Mouse (Mus musculus) mouse trophoblast stem cell (cell line): Measurements from ENCODE around the gene LTO1.

Experiments used
- in situ Hi-C, 2 experiments: fragments of 300-500 bp; cut with MseI, MboI; formaldehyde crosslinking; loops; 2 replicates in 1 of 2; 3 replicates in 1 of 2; pipeline ENCODE4 v1.15.1; 2025

The LTO1 gene

DNA sequence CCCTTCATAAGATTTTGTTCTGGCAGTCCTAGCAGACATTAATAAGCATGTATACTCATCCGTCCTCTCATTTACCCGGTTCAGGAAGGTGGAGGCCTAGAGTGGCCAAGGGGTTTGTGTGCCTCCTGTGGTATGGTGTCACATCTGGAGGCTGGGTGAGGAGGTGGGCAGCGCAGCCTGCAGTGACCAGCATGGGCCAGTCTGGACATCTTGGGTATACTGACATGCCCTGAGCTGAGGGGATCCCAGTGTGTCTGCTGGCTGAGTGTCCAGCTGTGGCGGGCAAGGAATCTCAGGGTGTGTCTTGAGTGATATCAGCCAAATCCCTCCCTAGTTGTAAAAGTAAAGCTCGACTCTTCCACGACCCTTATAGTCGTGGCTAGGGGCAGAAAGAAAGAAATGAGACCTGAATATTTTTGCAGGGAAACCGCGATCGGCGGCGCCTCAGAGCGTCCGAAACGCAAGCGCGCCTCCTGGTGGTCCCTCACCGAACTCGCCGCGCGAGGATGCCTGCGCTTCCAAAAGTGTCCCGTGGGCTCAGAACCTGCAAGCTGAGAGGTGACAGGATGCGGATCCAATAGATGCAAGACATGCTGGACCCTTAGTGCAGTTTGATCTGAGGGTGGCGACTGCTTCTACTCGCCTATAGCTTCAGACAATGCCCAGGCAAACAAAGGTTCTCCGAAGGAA, 8.0 kb upstream of the LTO1 start:
- in situ Hi-C loops, result no loop called here

DNA sequence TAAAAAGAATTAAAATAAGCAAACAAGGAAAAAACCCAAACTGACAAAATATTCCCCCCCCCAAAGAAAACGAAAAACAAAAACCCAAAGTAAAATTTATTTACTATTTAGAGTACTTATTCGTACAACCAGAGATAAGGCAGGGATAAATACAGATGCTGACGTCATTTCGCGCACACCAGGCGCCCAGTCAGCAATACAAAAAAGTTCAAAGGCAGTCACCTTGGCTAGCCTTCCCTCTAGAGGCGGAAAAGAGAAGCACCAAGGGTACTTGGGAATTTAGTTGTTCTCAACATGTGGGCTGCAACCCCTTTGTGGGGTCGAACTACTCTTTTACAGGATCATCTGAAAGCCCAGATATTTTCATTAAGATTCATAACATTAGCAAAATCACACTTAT, 7.1 kb upstream of the LTO1 start:
- in situ Hi-C loops, result no loop called here

DNA sequence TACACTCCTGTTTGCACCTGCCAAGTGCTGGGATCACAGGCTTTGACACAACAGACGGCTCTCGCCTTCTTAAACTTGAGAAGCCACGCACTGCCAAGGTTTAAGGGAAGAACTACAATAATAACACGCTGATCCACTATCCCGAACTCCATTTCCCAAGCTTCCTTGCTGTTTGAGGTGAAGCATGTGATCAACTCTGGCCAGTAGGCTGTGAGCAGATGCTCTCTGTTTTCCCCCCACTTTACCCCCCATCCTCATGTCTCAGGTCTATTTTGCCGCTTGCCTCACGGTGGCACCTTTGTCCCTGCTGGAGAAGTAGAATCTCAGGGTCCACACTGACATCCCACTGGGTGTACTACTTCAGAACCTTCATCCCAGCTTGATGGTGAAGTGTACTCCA, 6.2 kb upstream of the LTO1 start:
- in situ Hi-C loops, result no loop called here

DNA sequence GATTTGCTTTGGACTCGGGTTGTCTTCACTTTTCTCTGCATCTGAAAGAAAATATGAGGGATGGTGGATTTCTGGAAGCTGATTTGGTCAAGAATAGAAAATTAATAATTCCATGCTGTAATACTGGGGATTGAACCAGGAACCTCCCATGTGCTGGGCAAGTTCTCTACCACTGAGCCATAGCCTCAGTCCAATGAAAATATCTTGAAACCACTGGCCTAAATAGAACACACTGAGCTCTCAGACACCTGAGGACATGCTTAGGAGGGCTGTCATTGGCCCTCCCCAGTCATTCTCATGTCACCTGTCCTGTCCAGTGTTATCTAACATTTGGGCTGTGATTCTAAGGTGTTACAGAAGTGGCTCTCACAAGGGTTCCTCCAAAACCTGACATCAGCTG, 3.8 kb upstream of the LTO1 start:
- in situ Hi-C loops, result no loop called here

DNA sequence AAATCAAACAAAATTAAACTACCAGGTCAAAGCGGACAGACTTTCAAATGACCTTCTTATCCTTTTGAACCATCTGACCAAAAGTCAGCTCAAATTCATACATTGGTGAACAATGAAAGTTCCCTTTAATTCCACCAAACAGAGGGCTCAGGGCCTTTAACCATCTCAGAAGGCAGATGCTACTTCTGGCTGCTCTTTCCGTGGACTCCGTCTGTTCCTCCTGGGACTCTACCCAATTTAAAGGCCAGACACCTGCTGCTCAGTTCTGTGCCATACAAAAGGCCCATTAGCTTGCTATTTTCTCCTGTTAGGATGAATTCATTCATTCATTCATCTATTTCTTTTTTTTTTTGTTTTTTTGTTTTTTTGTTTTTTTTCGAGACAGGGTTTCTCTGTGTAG, 2.0 kb upstream of the LTO1 start:
- in situ Hi-C loops, result no loop called here

DNA sequence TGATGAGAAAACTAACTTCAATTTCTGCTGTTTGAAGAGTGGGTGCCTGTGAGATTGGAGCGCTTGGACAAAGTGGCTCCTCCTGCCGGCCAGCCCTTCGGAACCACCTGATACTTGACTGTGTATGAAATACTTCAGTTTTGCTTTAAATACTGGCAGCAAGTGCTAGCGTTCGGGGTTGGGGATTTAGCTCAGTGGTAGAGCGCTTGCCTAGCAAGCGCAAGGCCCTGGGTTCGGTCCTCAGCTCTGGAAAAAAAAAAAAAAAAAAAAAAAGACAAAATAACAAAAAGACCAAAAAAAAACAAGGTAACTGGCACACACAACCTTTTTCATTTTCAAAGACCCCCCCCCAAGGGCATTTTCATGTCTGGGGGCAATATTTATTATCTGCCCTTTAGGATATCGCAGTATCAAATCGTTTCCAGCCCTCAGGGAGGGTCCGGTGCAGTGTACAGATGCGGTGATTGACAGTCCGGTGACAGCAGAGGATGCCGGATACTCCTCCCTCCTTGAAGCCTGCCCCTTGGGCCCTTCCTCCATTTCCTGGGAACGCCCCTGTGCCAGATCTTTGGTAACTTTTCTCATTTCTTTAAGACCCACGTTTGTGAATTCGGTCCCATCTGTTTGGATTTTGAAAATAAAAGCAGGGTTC, 478 bp upstream of the LTO1 start:
- in situ Hi-C loops, result no loop called here

DNA sequence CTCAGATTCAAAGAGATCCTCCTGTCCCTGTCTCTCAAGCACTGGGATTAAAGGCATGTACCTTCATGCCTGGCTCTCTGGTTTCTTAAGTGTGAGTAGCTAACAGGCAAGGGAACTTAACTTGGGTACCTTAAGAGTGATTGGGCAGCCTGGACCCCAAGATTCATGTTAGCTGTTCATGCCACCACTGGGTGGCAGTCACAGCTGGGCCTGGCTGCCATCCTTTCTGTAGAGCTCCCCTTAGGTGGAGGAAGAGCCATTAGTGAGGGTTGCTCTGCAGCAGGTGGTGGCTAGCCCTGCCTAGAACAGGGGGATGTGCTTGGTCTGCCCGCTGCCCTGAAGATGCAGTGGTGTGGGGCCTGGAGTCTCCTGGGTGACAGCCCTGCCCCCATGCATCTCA, 3.9 kb downstream of the LTO1 start:
- in situ Hi-C loops, result no loop called here

DNA sequence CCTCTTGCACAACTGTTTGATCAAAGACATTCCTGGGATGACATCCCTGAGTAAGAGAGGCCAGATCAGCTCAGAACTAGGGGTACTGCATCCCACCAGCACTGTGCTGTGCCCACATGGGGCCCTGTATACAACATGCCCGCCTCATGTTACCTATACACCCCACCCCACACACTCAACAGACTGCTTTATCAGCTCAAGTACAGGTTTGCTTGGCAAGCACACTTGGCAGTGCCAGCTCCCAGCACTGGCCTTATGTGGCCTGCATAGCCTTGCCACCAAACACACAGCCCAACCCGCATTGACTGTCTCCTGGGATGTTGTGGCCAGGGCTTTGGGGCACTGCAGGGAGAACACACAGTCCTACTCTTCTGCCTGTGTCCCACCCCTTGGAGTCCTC, 12.7 kb downstream of the LTO1 start:
- in situ Hi-C loops, result no loop called here

DNA sequence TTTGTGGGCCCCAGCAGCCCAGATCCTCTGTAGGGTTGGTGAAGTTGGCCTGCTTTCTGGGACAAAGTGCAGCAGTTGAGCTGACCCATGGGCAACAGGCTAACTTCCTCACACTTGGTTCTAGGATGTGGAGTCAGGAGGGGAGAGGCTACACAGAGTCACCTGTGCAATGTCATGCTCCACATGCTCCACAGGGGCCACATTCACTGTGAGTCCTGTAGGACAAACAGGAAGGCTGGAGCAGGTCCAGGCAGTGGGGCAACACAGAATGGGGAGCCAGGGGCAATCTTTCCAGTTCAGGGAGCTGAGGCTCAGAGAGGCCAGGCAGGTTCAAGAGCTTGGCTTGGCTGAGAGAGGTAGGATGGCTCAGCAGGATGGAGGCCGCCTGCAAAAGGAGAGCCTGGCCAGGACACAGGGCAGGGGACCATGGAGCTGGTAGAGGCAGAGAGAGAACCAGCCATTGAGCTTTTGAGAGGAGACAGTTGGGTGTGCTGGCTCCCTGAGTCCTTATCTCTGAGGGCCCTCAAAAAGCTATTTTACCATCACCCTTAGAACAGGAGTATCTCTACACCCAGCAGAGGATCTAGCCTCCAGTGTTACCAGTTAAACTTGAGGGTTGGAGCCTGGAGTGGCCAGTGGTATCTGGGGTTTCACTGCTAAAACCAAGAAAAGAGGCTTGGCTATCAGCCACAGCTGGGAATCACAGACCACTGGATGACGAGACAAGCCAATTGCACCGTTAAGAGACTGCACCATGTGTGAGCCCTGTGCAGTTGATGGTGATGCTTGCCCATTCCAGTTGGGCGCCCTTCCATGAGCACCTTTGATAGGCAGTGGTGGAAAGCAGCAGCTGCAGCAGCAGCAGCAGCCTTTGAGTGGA, 13.3 kb downstream of the LTO1 start:
- in situ Hi-C loops, result no loop called here

DNA sequence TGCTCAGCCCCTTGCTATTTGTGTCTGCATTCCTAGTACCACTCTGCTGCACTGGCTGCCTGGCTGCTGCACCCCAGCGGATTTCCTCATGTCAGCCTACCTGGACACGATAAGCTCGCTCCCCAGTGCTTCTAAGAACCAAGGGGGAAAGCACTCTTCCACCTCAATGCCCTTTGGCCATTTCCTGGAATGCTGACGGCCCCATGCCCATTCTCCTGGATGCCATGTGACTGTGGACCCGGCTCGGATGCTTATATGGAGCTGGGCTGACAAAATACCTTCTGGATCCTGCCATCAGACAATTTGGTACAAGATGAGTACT, 13.9 kb downstream of the LTO1 start:
- in situ Hi-C loops, result no loop called here

DNA sequence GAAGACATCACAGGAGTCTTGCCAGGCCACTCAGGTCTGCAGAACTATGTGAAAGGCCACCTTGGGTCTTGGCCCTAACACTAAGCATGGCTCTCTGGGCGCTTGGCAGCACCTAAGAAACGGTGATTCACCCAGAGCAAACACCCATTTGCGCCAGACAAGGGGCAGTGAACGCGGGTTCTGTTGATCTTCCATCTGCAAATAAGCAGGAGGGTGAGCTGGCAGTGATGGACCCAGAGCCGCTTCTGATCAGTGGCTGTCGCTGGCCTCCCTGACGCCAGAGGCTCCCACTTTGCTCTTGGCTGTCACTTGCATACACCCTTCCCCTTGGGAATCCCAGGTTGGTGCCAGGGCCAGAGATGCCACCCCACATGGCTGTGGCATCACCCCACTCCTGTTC, 14.6 kb downstream of the LTO1 start:
- in situ Hi-C loops, result no loop called here

DNA sequence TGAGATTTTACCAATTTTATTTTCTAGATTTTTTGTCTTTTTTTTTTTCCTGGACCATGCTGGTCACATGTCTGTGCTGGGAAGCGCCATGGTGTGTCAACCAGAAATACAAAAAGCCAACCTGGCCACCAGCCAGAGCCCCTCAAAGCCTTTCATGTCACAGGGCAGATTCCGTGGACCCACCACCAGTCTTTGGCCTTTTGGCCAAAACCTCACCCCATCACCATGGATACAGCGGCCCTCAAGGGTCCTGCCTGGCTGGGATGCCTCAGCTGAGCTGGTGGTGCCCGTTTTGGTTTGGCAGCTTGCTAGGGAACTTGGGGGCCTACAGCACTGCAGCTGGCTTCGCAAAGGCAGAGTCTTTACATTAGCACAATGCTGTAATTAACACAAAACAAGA, 15.0 kb downstream of the LTO1 start:
- in situ Hi-C loops, result loop anchor here in 1 of 2 experiments (10.0 kb wide), 1 partner anchor 185 kb away; no protein-coding TSS in a partner anchor

DNA sequence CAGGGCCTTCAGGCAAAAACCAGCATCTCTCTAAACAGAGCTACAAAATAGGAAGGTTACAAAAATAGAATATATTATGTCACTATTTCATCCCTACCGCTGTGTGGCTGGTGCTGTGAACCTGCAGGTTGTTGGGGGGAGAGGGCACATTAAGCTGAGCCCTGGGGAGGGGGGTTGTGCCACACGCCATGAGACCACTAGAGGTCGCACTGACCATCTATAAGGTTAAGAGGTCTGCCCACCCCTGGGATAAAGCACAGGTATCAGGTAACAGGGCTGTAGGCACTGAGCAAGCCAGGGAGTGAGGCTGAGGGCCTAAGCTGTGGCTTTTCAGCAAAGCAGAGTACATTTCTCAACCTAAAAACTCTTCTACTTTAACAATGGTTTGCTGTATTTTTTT, 16.9 kb downstream of the LTO1 start:
- in situ Hi-C loops, result loop anchor here in 1 of 2 experiments (10.0 kb wide), 1 partner anchor 183 kb away; no protein-coding TSS in a partner anchor

DNA sequence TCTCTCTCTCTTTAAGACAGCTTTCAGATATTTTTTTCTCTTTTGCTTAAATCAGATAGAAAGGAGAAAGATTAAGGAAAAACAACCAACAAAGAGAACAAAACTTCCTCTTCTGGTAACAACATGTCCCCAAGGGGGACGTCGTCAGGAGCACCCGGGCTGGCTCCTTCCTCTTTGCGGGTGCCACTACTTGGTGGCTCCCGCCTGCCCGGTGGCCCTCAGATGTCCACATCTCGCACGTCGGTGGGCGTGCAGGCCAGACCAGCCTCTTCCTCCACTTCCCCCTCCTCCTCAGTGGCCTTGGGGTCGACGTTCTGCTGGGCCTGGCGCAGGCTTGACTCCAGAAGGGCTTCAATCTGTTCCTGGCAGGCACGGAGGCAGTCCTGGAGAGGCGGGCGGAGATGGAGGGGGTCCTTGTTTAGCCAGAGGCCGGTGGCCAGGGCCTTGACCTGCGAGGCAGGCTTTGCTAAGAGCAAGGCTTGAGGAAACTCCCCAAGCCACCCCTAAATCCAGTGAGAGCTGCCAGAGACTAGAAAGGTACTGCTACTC, 17.6 kb downstream of the LTO1 start:
- in situ Hi-C loops, result loop anchor here in 1 of 2 experiments (10.0 kb wide), 1 partner anchor 182 kb away; no protein-coding TSS in a partner anchor

DNA sequence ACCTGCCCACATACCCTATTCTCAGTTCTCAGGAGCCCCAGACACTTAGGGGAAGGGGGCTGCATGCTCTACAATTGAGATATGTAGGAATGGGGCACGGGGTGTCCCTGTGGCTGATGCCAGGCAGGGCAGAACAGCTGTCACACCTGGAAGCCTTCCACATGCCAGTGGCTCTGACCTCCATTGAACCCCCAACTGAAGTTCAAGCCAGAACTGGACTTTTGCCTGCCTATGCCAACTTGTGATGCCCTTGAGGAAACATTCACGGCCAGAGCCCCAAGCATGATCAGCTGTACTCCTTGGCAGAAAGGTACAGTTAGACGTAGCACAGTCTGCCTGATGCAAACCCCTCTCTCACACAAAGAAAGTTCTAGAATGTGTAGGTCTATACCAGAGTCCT, 18.4 kb downstream of the LTO1 start:
- in situ Hi-C loops, result loop anchor here in 1 of 2 experiments (10.0 kb wide), 1 partner anchor 181 kb away; no protein-coding TSS in a partner anchor

DNA sequence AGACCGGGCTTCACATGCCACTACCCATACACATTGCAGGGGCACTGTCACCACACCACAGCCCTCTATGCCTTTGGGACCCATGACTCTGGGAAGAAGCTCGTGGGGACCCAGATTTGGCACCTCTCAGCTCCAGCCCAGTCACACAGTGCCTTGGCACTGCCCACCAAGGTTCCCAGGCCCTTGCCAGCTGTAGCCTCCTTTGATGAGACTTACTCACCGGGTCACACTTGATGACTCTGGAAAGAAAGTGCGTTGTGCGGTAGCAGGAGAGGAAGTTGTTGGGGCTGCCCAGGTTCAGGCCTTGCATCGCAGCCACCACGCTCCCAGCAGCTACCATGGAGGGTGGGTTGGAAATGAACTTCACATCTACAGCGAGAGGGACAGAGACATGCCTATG, 18.9 kb downstream of the LTO1 start:
- in situ Hi-C loops, result loop anchor here in 1 of 2 experiments (10.0 kb wide), 1 partner anchor 181 kb away; no protein-coding TSS in a partner anchor

DNA sequence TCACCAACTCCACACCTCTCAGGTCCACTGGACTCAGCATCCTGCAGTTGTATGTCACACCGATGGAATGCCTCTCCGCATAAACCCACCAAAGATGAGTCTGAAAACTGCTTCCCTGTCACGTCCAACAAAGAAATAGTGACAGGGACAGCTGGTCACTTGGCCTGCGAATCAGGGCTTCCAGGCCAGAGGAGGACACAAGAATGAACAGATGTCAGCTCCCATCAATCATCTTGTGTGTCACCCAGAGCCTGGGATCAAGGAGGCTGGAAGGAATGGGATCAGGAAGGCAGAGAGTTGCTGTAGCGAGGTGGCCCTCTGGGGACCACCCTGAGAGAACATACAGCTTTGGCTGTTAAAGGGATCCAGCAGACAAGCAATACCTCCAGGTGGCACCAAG, 20.0 kb downstream of the LTO1 start:
- in situ Hi-C loops, result loop anchor here (5.0 to 10.0 kb wide), 2 partner anchors 180 to 307 kb away; no protein-coding TSS in a partner anchor

DNA sequence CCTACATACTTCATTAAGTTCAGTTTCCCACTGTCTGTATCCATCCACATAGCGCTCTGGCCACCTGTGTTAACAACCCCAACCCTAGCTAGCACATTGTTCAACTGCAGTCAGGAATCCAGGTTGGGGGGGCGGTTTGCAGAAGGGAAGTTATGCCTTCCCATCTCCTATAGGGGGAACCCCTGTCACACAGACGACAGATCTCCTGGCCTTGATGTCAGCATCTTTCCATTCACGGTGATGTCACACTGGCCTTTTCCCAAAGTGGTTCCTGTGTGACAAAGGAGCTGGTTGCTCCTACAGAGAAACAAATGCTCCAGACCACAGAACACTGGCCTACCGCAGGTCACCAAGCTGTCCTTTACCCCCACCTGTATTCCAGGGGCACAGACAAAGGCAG, 20.7 kb downstream of the LTO1 start:
- in situ Hi-C loops, result loop anchor here (5.0 to 10.0 kb wide), 2 partner anchors 179 to 307 kb away; no protein-coding TSS in a partner anchor

DNA sequence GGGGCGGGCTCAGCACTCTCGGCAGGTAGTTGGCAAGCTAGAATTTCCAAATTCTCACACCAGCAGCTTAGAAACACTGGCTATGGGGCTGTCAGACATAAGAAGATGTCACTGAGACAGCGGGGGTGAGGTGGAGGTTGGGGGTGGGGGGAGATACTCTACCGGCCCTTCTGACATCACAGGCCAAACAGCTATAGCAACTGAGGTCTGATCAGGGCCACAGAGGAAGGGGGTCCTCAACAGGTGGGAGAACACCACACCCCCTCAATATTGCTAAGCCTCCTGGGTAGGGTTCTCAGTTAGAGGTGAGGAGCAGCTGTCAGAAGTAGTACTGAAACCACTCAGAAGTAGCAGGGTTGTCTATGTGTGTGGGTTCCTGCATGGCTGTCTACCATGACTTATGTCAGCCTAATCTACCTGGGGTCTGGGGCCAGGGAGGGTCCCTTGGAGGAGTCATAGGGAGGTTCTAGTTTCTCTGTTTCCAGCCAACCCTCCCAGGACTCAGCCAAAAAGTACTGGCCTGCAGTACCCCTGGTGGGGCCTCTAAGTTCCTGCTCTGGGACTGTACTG, 21.5 kb downstream of the LTO1 start:
- in situ Hi-C loops, result loop anchor here (5.0 to 10.0 kb wide), 2 partner anchors 178 to 306 kb away; no protein-coding TSS in a partner anchor

DNA sequence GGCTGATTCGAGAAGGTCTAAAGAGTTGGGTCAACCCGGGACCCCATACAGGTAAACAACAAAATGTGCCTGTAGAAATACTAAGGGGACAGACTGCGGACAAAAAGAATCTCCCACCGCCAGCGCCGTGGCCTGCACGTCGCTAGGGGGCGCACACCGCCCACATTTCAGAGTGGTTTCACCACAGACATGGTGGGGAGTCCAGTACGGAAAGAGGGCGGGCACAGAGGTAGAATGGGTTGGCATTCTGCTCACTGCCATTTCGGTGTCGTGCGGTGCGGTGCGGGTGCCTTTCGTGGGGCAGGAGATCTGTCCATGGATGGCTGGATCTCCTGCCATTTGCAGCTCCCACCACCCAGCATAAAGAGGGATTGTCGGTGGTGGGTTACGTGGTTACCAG, 22.6 kb downstream of the LTO1 start:
- in situ Hi-C loops, result loop anchor here (5.0 to 10.0 kb wide), 2 partner anchors 177 to 305 kb away; no protein-coding TSS in a partner anchor

DNA sequence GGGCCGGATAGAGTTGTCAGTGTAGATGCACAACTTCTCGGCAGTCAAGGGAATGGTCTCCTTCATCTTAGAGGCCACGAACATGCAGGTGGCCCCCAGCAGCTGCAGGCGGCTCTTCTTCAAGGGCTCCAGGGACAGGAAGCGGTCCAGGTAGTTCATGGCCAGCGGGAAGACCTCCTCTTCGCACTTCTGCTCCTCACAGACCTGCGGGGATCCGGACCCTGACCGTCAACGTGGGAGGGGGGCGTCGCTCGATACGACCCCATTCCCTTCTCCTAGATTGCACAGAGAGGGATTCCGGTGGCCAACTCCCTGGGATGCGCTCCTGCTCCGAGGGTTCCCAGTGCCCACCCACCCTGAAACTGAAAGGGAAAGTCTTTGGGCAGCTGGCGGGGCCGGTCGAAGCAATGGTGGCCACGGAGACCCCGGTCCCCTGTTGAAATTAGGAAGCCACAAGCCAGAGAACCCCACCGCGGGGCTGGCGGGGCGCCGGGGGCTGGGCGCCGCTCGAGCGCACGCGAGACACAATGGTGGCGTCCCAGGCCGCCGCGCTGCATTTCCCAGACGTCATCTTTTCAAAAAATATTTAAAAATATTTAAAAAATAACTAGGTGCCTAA, 23.1 kb downstream of the LTO1 start:
- in situ Hi-C loops, result loop anchor here (5.0 to 10.0 kb wide), 2 partner anchors 177 to 304 kb away; no protein-coding TSS in a partner anchor
